Mouse (Mus musculus) cerebellum, postnatal 4 days (tissue): ENCODE measurements around the gene Bckdha.

Source experiments
- DNase-seq, 2 experiments: peaks; one replicate each; pipeline ENCODE4 v3.0.0; 2022; ENCODE audit warnings: low spot score in 2 of 2, mixed read lengths in 1 of 2

The Bckdha gene

DNA sequence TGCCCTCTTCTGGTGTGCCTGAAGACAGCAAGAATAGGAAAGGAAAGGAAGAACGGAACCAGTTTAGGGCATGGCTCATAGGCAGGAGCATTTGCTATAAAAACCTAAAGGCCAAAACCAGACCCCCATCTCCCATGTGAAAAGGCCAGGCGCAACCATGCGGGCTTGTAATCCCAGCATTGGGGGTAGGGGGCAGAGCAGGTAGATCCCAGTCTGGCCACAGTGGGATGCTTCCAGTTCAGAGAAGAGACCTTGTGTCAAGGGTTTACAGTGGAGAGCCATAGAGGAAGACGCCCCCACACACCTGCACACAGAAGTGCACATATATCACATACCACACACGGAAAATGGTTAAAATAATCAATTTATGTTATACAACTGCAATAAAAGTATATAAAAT is 44.7 kb downstream of the Bckdha start:
- DNase-seq: no peak

DNA sequence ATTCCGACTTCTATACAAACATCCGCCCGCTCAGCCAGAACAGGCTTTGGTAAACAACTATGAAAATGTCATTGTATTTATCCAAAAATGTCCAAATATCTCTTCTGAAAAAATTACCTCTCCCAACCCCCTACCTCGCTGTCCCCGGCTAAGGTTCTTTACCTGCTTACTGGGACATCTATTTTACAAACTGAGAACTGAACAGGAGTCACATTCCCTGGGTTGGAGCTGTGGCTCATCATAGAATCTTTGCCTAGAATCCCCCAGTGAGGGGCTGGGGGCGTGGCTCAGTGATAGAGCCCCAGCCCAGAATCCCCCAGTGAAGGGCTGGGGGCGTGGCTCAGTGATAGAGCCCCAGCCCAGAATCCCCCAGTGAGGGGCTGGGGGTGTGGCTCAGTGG is 47.3 kb downstream of the Bckdha start:
- DNase-seq: no peak

DNA sequence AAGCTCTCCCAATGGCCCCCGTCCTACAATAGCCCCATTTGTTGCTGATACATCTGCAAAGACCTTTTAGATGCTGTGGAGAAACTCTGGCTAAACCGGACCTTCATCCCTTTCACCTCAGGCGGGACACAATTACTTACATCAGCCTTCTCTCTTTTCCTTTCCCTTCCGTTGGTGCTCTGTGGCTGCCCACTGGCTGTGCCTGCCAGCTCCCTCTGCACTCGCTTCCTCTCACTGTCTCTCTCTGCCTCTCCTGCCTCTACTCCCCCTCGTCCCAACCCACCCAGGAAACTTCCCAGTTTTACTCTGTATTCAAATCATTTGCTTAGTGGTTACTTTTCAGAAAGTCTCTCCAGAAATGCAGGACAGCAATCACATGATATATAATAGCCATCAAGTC is 48.7 kb downstream of the Bckdha start:
- no peak for DNase-seq

DNA sequence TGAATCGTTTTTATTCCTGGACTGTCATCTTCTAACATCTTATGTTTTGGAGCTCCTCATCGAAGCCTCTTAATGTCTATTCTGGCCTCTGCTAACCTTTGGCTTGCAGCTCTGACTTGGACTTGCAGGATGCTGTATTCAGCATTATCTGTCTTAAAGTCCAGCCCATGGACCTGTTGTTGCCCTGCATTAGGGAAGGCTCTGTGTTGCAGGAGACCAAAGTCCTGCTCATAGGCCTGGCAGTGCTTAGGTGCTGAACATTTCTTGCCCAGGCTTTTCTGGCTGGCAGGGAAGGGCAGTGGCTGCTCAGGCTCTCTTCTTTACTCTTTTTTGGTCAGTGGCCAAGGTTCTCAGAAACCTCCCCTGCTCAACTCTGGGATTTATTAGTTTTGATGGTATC is 51.6 kb downstream of the Bckdha start:
- DNase-seq: no peak

DNA sequence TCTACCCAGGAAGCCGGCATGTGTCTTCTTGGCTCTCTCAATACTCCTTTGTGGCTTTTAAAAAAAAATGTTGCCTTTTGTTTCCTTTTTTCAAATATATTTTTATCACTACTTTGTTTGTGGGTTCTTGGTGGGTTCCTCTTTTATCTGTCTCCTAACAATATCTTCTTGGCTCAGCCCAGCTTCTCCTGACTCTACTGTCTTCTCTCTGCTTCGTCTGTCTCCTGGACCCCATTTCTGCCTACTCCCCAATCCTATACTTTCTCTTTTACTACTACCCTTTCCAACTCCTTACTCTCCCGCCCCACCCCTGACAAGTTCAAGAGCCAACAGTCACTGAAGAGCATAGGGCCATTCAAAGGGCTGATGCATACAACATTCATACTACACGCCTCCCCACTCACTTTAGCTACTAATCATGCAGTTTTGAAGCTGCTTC is 52.1 kb downstream of the Bckdha start:
- no peak for DNase-seq

DNA sequence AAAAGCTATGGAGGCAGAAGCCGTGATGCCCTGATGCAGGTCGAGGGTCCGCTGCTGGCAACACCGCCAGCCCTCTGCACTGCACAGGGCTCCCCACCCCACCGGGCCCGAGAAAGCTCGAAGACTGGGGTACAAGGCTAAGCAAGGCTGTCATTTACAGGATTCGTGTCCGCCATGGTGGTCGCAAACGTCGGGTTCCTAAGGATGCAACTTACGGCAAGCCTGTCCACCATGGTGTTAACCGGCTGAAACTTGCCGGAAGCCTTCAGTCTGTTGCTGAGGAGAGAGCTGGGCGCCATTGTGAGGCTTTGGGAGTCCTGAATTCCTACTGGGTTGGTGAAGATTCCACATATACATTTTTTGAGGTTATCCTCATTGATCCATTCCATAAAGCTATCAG is 57.4 kb downstream of the Bckdha start:
- DNase-seq: no peak

DNA sequence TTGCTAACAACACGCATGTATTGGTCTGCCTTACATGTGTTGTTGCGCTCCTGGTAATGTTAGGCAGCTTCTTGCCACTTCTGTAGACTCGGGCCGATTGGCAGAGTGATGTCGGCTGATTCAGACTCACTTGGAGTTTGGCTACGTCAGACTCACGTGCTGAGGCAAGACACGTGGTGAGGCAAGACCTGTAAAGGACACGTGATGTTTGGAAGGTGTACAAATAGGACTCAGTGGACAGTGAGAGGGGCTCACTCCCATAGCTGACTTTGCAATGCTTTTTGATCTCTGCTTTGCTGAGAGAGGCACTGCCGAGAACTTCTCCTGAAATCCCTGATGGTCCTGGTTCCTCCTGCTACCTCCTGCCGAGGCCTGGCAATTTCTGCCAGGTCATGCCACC is 58.1 kb downstream of the Bckdha start:
- DNase-seq: no peak

DNA sequence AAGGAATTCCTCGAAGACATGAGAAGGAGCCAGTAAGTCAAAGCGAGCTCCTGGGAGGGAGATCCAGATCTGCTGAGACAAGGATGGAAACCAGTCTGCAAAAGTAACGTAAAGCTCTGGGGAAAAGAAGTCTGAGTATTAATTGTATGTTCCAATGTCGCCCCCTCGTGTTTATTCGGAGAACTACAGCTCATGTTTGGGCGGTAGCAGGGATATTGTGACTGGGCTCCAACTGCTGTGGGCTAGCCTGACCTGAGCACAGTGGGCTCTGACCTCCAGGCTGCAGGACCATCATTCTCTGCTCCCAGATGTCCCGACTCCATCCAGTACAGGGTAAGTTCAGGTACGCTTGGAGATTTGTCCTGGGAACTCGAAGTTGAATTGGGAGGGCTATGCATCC is 59.1 kb downstream of the Bckdha start:
- peak; percentile 57 to 73 for DNase-seq

DNA sequence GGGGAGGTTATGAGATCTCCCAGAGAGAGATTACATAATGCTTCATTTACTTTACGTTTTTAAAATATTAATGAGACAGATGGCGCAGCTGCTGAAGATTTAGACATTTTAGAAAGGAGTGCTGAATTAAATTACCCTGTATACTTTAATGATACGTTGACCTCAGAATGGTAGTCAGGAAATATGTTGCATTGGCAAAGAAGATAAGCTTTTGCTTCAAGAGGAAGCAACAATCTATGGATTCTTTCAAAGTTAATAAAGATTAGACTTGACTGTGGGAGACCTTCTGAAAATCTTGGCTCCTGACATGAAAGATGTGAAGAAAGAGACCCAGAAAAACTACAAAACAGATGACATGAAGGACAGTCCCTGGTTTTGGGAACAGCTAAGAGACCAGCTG is 64.9 kb downstream of the Bckdha start:
- DNase-seq: no peak

DNA sequence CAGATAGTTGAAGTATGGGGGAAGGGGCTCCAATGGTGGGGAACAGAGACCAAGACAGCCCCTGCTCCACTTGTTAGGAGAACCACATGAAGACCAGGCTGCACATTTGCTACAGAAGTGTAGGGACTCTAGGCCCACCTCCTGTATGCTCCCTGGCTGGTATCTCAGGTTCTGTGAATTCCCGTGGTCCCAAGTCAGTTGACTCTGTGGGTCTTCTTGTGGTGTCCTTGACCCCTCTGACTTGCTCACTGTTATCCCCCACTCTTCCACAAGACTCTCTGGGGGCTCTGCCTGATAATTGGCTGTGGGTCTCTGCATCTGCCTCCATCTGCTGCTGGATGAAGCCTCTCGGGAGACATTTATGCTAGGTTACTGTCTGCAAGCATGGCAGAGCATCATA is 67.6 kb downstream of the Bckdha start:
- DNase-seq: no peak

DNA sequence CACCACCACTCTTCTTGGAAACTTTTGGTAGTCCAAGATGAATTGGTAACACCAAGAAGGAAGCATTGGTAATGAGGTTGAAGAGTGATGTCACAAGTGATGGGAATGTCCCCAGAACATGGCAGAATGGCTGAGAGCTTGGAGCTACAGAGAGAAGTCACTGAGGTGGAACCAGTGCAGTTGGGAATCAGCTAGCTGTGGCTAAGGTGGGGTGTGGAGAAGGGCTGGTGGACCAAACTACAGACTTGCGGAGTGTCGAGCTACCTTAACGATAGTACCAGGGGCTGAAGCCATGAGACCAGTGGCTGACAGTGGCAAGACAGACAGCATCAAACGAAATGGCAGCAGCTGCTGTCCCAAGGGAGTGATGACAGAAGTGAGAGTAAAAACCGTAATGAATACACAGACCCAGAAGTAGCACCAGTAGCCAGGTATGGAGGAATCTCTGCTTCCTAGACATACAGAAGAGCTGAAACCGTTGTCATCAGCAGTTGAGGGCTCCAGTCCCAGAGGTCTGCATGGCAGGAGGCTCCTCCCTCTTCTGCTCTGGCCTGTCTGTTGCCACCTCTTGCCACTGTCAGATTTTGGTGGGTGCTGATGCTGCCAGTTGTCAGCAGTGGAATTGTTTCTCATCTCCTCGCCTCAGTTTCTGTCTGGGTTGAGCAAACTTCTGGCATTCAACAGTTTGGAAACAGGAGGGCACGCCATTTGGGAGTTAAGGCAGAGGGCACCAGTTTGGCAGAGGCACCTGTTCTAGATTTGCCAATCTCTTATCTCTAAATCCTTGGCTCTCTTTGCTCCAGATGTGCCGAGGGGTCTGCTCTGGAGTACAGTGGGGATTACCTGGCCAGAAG is 73.2 kb downstream of the Bckdha start:
- DNase-seq: no peak

DNA sequence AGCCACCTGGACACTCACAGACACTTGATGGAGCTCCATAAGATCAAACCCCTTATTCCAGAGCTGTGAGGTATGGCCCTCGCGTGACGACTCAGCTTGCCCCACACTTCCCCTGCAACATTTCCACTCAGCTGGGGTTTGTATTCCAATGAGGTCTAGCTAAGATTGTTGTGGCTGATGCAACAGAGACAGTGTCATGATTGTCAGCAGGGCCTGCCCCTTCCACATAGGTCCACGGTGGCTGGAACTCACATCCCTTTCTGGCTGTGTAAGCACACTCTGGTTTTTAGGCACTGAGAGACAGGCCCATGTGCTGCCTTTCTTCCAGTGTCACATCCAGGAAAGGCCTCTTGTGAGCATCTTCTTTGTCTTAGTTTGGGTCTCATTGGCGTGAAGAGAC is 74.1 kb downstream of the Bckdha start:
- no peak for DNase-seq

DNA sequence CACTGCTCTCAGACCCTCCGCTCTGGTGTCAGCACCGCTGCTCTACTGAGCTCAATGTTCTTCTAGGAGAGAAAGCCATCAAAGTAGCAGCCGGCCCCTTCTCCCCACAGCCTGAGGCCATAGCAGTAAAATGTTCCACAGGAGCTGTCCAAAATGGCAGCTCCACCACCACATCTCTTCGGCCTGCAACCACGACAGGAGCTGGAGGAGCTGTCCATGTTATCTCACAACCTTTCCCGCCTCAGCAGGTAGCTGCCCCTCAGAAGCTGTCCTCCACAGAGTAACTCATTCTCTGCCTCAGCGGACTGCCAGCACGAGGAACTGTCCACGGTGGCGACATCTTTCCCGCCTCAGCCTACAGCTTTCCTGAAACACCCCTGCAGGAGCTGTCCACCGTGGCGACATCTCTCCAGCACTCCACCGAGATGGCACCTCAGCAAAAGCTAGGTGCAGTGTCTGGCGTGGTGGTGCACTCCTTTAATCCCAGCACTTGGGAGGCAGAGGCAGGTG is 76.4 kb downstream of the Bckdha start:
- DNase-seq: no peak
